Mouse (Mus musculus): Measurements from ENCODE around the gene Gm5089. TPM values are rescaled to one million over a fixed set of nuclear protein-coding genes. Genes with fewer than 3 reads are reported as not detected.

The Gm5089 gene
- polyA plus RNA-seq, 1 experiment: not detected

- Histone ChIP-seq H3K4me1 (ENCODE audit: control insufficient read depth, insufficient read depth, low read length) (peaks cover 11% of the 10 kb centered on the region), H3K4me3 (ENCODE audit: control insufficient read depth, low read depth, low read length) (no peak overlapping the region)
Measured at GRCm38 (mm10) chr14:122472647-122473046, 21.7 kb upstream of the Gm5089 start.

DNA sequence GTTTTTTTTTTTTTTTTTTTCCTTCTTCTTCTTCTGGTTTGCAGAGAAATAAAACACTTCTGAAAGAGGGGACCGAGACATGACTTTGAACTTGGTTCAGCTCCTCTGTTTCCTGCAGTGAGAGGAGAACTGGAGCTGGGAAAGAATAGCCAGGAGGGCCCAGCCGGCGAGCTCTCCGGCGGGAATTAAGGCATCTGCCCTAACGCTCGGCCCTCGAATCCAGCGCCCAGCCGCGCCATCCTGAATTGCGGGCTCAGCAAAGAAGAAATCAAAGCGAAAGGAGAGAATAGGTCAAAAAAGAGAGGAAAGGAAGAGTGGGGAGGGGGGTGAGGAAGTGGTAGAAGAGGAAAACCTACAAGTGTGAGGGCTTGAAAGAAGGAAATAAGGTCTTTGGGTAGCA, 21.2 kb upstream of the Gm5089 start:
- no peak overlapping the region for H3K27ac ChIP-seq (ENCODE audit: control insufficient read depth, insufficient read depth, low read depth, low read length)
- H3K27me3 ChIP-seq (ENCODE audit: control insufficient read depth, insufficient read depth, low read length): peaks cover 9% of the 10 kb centered on the region
- H3K4me1 ChIP-seq (ENCODE audit: control insufficient read depth, insufficient read depth, low read length): peaks cover 11% of the 10 kb centered on the region
- no peak overlapping the region for H3K4me3 ChIP-seq (ENCODE audit: control insufficient read depth, low read depth, low read length)
- H3K36me3 ChIP-seq (ENCODE audit: control insufficient read depth, insufficient read depth, low read length): no peaks in the 10 kb centered on the region
- TF ChIP-seq CTCF (IDR thresholded peaks at IDR 0.05; ENCODE audit: control insufficient read depth, insufficient read depth, insufficient replicate concordance, low read depth, low read length): no peak
- TF ChIP-seq POLR2A (IDR thresholded peaks at IDR 0.05; ENCODE audit: control insufficient read depth, low read depth, low read length): no peak

More at GRCm38 (mm10) chr14:122472647-122473046, 21.7 kb upstream of the Gm5089 start:
- Histone ChIP-seq H3K36me3 (ENCODE audit: control insufficient read depth, insufficient read depth, low read length) (no peaks in the 10 kb centered on the region), H3K27ac (ENCODE audit: control insufficient read depth, insufficient read depth, low read depth, low read length) (no peak overlapping the region), H3K27me3 (ENCODE audit: control insufficient read depth, insufficient read depth, low read length) (peaks cover 9% of the 10 kb centered on the region)
- TF ChIP-seq POLR2A (IDR thresholded peaks at IDR 0.05; ENCODE audit: control insufficient read depth, low read depth, low read length): no peak
- no peak for TF ChIP-seq CTCF (IDR thresholded peaks at IDR 0.05; ENCODE audit: control insufficient read depth, insufficient read depth, insufficient replicate concordance, low read depth, low read length)

DNA sequence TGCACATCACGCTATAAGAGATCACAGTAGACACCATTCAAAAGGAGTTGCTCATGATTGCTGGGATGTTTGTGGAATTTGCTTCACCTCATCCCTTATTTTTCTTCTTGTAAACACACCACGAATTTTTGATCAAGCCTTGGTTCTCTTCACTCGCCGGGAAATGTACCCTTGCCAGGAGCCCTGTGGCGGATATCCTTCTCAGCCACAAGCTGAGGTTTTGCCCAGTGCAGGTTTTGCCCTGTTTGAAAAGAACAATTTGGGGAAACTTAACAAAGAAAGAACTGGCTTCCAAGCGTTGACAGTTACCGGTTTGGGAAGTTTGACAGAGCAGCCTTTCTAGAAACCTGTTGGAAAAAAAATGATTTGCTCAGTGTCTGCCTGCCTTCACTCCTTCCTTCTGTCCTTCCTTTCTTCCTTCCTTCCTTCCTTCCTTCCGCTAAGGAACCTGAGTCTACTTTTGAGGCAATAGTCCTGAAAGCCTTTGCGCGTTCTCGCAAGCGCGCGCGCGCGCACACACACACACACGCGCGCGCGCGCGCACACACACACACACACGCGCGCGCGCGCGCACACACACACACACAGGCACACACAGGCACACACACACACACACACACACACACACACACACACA, 20.7 kb upstream of the Gm5089 start:
- TF ChIP-seq POLR2A (IDR thresholded peaks at IDR 0.05; ENCODE audit: control insufficient read depth, low read depth, low read length): no peak
- TF ChIP-seq CTCF (IDR thresholded peaks at IDR 0.05; ENCODE audit: control insufficient read depth, insufficient read depth, insufficient replicate concordance, low read depth, low read length): no peak
- Histone ChIP-seq H3K4me3 (ENCODE audit: control insufficient read depth, low read depth, low read length) (no peak overlapping the region), H3K36me3 (ENCODE audit: control insufficient read depth, insufficient read depth, low read length) (no peaks in the 10 kb centered on the region), H3K27ac (ENCODE audit: control insufficient read depth, insufficient read depth, low read depth, low read length) (no peak overlapping the region), H3K4me1 (ENCODE audit: control insufficient read depth, insufficient read depth, low read length) (peaks cover 10% of the 10 kb centered on the region), H3K27me3 (ENCODE audit: control insufficient read depth, insufficient read depth, low read length) (peaks cover 9% of the 10 kb centered on the region)

DNA sequence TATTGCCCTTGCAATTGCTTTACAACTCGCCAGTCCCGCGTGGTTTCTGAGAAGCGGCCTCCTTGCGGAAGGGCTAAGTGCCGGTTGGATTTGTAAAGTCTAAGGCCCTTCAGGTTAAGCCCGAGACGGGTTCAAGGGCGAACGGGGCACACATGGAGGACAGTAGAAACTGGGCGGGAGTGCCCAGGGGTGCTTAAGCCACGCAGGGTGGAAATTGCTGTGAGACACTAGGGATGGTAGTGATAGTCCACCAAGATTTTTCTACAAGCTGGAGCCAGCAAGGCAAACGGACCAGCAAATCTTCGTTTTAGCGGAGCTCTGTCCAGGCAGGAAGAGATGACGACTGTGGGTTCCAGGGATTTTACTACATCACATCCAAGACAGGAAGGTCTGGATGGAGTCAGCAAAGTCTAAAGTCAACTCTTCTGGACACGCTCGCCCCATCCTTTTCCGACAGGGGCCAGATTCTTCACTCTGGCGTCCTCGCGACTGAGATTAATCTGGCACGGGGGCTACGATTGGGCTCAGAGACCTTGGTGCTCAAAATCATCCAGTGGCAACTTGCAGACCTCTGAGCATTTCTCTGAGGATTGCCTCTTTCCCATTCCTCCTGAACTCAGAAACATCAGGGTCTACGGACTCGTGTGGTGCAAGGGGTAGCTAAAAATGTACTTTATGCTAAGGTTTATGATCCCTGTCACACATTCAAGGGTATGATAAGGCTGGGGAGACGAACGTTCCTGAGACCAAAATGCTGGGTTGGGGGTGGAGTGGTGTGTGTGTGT, 18.2 kb upstream of the Gm5089 start:
- H3K27ac ChIP-seq (ENCODE audit: control insufficient read depth, insufficient read depth, low read depth, low read length): no peak overlapping the region
- peaks cover 3% of the 10 kb centered on the region for H3K4me1 ChIP-seq (ENCODE audit: control insufficient read depth, insufficient read depth, low read length)
- no peak overlapping the region for H3K4me3 ChIP-seq (ENCODE audit: control insufficient read depth, low read depth, low read length)
- no peak for TF ChIP-seq CTCF (IDR thresholded peaks at IDR 0.05; ENCODE audit: control insufficient read depth, insufficient read depth, insufficient replicate concordance, low read depth, low read length)
- no peak for TF ChIP-seq POLR2A (IDR thresholded peaks at IDR 0.05; ENCODE audit: control insufficient read depth, low read depth, low read length)
- no peaks in the 10 kb centered on the region for H3K36me3 ChIP-seq (ENCODE audit: control insufficient read depth, insufficient read depth, low read length)
- H3K27me3 ChIP-seq (ENCODE audit: control insufficient read depth, insufficient read depth, low read length): peaks cover 12% of the 10 kb centered on the region

GRCm38 (mm10) chr14:122467926-122468841, 17.3 kb upstream of the Gm5089 start:
- Histone ChIP-seq H3K4me3 (ENCODE audit: control insufficient read depth, low read depth, low read length) (no peak overlapping the region), H3K4me1 (ENCODE audit: control insufficient read depth, insufficient read depth, low read length) (peaks cover 5% of the 10 kb centered on the region), H3K36me3 (ENCODE audit: control insufficient read depth, insufficient read depth, low read length) (no peaks in the 10 kb centered on the region), H3K27ac (ENCODE audit: control insufficient read depth, insufficient read depth, low read depth, low read length) (no peak overlapping the region), H3K27me3 (ENCODE audit: control insufficient read depth, insufficient read depth, low read length) (peaks cover 14% of the 10 kb centered on the region)
- TF ChIP-seq CTCF (IDR thresholded peaks at IDR 0.05; ENCODE audit: control insufficient read depth, insufficient read depth, insufficient replicate concordance, low read depth, low read length) (no peak), POLR2A (IDR thresholded peaks at IDR 0.05; ENCODE audit: control insufficient read depth, low read depth, low read length) (no peak)

DNA sequence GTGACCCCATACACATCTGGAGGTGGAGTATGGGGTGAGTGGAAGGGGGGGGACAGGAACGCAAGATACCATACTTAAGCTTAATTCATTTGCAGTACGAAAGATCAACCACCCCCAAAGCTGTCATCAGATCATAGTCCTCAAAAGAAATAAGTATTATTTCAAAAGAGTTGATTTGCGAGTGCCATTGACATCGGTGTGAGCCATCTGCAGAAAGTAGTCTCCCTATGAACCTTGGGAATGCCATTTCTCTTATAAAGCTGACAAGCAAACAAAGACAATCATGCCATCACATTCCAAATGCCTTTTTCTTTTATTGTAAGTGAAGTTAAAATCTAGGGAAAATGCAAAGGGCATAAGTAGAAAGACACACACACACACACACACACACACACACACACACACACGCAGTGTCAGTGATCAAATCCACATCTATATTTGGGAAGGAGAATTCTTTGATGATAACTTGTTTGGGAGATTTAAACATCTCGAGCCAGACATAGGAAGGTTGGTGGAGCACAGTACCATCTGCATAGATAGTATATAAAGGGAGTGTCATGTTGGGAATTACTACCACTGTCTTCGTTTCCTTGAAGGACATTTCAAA, 15.9 kb upstream of the Gm5089 start:
- no peak overlapping the region for H3K27ac ChIP-seq (ENCODE audit: control insufficient read depth, insufficient read depth, low read depth, low read length)
- no peak overlapping the region for H3K4me3 ChIP-seq (ENCODE audit: control insufficient read depth, low read depth, low read length)
- H3K36me3 ChIP-seq (ENCODE audit: control insufficient read depth, insufficient read depth, low read length): no peaks in the 10 kb centered on the region
- peaks cover 5% of the 10 kb centered on the region for H3K4me1 ChIP-seq (ENCODE audit: control insufficient read depth, insufficient read depth, low read length)
- peaks cover 14% of the 10 kb centered on the region for H3K27me3 ChIP-seq (ENCODE audit: control insufficient read depth, insufficient read depth, low read length)
- TF ChIP-seq POLR2A (IDR thresholded peaks at IDR 0.05; ENCODE audit: control insufficient read depth, low read depth, low read length) (no peak), CTCF (IDR thresholded peaks at IDR 0.05; ENCODE audit: control insufficient read depth, insufficient read depth, insufficient replicate concordance, low read depth, low read length) (no peak)
